Mouse (Mus musculus) WW6 (cell line): Measurements from ENCODE around the gene Spindoc.

Source experiments
- DNase-seq: peaks from one replicate; pipeline ENCODE4 v3.0.0-alpha.2; 2013; ENCODE audit warnings: low read depth, low spot score

Spindoc gene

GRCm38 (mm10) chr19:7382903-7383865 lies at the start of gene Spindoc:
Spindoc (minus strand) TSS chr19:7382994.
- DNase-seq, result peak; percentile 78

GRCm38 (mm10) chr19:7425398-7425775 lies 42.6 kb upstream of the Spindoc start:
- no peak for DNase-seq

DNA sequence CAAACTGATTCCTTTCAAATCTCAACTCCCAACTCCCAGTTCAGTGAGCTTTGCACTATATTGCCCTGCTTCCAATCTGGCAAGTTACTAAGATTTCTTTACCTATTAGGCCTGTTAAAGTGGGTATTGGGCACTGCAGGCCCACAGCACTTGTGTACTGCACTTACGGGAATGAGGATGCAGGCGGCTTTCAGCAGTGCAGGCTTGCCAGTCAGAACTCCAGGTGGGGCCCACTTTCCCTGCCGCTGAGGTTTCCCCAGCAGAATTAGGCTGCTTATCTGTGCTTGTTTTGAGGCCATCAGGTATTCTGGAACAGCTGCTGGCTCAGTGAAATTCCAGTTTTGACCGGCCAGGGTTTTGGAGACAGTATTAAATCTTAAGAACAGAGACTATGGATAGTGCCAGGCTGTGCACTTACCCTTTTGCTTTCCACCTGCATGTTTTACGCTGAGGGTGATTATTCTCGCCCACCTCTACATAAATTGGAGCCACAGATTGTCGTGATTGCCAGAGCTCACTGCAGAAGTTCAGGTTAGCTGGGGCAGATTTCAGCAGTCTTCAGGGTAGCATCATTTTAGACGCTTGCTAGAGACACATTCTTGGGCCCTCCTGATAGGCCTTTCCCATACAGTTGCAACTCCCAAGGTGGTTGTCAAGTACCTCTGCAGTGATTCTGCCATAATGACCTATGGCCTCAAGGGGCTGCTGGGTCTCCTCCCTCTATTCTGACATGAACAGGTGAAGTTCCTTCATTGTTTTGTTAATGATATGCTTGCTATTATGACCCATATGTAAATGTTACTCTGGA lies 42.0 kb upstream of the Spindoc start:
- DNase-seq, result no peak

DNA sequence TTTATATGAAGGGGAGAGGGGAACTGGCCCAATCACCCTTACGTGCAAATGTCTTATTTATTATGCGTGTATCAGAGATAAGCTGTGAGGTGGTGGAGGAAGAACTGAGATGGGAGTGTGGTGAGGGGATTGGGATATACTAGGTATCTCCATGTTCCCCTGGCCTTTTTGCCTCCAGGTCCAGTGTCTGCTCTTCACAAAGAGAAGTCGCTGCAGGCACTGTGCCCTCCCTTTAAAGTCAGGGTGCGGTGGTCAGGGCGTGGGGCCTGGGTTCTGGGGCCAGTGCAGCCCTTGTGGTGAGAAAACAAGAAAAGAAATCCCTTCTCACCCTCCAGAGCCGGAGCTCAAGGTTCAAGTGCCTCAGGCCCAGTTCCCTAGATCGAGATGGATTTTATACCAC lies 41.3 kb upstream of the Spindoc start:
- DNase-seq, result no peak

- DNase-seq, result no peak
Observed at GRCm38 (mm10) chr19:7423656-7424030, 40.8 kb upstream of the Spindoc start.

GRCm38 (mm10) chr19:7423028-7423655 lies 40.3 kb upstream of the Spindoc start:
- no peak for DNase-seq

DNA sequence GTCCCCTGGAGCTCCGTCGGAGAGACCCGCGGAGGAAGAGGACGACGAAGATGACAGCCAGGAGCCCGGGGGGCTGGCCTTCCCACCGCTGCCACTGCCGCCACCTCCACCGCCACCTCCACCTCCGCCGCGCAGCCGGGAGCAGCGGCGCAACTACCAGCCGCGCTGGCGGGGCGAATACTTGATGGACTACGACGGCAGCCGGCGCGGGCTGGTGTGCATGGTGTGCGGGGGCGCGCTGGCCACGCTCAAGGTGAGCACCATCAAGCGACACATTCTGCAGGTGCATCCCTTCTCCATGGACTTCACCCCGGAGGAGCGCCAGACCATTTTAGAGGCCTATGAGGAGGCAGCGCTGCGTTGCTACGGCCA lies 39.8 kb upstream of the Spindoc start:
- no peak for DNase-seq

GRCm38 (mm10) chr19:7421602-7422591 lies 39.1 kb upstream of the Spindoc start:
- no peak for DNase-seq

DNA sequence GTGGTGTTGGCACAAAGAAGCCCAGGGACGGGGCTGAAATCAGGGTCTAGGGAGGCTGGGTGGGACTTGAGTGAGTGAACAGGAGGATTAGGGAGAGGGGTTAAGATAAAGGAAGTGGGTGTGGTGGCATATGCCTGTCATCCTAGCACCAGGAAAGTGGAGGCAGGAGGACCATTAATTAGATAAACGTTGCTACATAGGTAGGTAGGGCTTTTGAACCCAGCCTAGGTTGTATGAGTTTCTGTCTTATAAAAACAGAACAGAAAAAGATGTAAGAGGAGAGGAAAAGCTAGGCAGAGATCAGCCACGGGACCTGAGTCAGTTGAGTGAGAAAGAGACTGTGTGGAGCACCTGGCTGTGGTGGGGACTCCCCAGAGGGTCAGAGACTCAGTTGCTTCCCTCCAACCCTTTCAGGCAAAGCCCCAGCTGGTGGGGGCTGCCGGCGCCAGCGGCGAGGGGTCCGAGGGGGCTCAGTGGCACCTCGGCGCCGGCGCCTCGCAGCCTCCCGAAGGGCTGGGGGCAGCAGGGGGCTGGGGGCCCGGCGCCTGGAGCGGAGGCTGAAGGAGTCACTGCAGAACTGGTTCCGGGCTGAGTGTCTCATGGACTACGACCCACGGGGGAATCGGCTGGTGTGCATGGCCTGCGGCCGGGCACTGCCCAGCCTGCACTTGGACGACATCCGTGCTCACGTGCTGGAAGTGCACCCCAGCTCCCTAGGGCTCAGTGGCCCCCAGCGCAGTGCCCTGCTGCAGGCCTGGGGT lies 38.2 kb upstream of the Spindoc start:
- DNase-seq, result no peak

GRCm38 (mm10) chr19:7420108-7420507 lies 37.3 kb upstream of the Spindoc start:
- DNase-seq, result no peak

DNA sequence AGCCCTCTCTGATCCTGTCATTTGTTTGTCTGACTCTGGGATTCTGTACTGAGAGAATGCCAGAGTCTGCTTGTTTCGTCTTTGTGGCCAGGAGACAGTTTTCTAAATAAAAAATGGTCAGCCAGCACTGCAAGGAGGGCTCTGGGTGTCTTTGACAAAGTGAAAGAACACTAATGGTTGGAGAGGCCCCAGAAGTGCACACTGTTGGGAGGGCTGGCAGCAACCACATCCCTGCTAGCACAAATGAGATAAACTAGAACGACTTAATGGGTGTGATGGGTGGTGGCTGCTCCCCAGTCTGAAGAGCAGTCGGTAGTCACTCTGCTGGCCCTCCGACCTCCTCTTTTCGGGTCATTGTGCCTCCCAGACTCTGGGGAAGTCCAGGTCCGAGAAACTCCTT lies 36.3 kb upstream of the Spindoc start:
- DNase-seq, result no peak

GRCm38 (mm10) chr19:7417911-7418849 lies 35.4 kb upstream of the Spindoc start:
- DNase-seq, result no peak

DNA sequence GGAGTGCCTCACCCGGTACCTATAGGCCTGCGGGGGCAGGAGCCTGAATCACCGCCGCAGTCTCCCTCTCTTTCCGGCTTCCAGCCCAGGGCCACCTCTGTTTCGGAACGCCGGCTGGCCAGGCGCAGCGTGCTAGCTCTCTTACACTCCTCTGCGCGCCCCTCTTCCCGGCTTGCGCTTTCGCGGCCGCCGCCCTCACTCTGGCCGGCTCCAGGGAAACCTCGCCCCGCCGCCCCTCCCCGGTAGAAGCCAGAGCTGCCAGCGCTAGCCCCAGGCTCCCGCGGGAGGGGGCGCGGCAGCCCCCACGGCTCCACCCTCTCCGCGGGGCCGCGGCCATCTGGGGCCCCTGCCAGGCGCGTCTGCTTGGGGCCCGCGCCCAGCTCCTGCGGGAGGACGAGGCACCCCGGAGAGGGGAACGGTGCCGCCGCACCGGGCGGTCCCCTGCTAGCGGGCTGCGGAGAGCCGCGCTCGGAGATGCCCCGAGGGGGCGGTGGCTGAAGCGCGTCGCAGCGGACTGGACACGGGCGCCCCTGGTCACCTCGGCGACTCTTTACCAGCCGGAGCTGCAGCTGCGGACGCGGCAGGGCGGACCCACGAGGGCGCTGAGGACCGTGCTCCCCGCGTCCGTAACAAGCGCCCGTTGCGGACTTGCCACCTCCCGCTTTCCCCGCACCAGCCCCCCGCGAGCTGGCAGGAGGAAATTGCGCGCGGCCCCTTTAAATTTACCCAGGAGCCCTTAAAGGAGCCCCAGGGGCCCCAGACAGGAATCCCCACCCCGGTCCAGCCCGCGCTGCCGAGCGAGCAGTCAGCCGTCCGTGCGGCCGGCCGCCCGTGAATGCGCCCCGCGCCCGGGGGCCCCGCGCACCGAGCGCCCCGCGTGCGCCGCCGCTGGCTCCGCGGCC lies 34.3 kb upstream of the Spindoc start, which contains the start of gene 2700081O15Rik:
Gene 2700081O15Rik, plus strand, starts transcription at position 792 of the 902 bp plus-strand sequence.
- no peak for DNase-seq

DNA sequence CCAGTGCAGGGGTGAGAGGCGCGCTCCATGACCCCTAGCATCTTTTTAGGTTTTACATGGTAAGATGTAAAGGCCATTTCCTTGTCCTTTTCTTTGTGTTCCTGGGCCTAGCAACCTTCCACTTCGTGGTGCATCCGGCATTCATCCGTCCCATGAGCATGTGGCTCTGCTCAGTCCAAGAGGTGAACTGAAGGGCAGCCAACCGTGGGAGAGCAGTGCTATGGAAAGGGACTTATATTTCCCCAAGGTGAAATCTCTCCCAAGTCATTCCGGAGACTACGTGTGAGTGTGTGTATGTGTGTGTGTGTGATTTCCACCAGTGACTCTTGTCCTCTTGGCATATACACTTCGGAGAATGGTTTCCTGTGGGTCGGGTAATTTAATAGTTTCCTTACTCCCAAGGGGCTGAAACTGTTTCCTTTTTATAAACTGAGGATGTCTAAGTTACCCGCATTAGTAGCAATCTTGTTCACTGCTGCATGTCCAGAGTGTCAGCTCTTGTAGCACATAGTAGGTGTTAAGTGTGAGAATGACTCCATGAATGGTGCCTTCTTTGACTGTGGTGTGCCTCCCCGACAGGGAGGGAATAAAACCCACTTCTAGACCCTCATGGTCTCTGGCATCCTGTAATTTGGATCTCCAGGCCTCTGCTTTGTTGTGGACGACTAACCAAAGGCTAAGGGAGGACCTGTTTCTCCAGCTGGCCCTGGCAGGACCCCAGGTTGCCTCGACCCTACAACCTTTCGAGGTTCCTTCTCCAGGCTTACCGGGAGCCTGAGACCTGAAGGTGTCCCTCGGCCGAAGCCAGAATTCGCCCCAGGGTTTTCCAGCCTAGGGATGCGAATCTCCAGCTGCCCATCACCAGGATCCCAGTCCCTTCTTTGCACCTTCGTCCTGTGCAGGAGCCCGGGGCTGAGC lies 33.4 kb upstream of the Spindoc start:
- DNase-seq, result no peak

GRCm38 (mm10) chr19:7412361-7412760 lies 29.6 kb upstream of the Spindoc start:
- DNase-seq, result no peak

DNA sequence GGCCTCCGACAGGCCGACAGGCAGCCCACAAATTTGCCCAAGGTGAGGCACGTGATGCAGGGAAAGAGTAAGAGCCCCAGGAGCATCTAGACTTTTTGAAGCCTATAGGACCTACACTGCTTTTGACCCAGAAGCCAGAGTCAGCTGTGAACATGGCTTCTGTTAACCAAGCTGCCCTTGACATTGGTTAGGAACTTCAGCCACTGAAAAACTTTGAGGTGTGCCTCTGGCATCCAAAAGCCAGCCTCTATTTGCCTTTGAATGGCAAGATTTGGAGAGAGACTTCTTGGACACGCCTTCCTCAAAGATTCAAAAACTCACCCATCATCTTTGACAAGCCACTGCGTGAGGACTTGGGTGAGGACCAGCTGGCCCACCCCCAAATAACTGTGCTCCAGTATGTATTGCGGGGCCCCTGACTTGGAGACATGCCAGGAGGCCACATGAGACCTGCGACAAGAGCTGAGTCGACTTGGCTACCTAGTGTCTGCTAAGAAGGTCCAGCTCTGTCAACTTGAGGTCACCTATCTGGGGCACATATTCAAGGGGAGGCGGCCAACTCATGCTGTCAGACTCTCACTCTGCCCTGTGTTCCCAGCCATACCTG lies 21.9 kb upstream of the Spindoc start:
- DNase-seq, result no peak
